Mouse (Mus musculus): ENCODE measurements at regions not wholly inside any gene's neighbourhood (a gene's known extent, or its start where the extent isn't known, plus 50 kb on each side); places are given as distances from the start of the nearest gene placed in this dataset.
A peak's percentile ranks its signal among the peaks of the same experiment; 100 is the strongest.

GRCm38 (mm10) chr9:113453231-113453630, 254.8 kb downstream of the Pdcd6ip start:
- 80% methylated on average over 3 of the region's 3 CpGs for WGBS

GRCm38 (mm10) chr9:113441770-113442411, 266.2 kb downstream of the Pdcd6ip start:
- WGBS, result 8% methylated on average over 21 of the region's 21 CpGs

More at GRCm38 (mm10) chr9:113453231-113453630, 254.8 kb downstream of the Pdcd6ip start:
- Histone ChIP-seq H3K9me3 (ENCODE audit: control insufficient read depth, low read length) (no peaks in the 10 kb centered on the region), H3K4me2 (replicated peaks; ENCODE audit: low read depth, low read length) (no peak overlapping the region), H3K4me3 (ENCODE audit: low read depth, low read length) (no peak overlapping the region), H3K36me3 (ENCODE audit: control insufficient read depth, insufficient read depth, low read length) (no peaks in the 10 kb centered on the region), H3K27me3 (ENCODE audit: control insufficient read depth, insufficient read depth, low read length) (no peaks in the 10 kb centered on the region), H3K27ac (ENCODE audit: low read depth, low read length) (no peak overlapping the region), H3K4me1 (replicated peaks; ENCODE audit: control insufficient read depth, insufficient read depth, low read length) (no peaks in the 10 kb centered on the region), H3K9ac (ENCODE audit: low read depth, low read length) (no peak overlapping the region)
- no peak for DNase-seq (ENCODE audit: low spot score)
- no peak for ATAC-seq (ENCODE audit: low FRiP score)

GRCm38 (mm10) chr9:113438394-113438793, 269.7 kb downstream of the Pdcd6ip start:
- no peak overlapping the region for H3K27ac ChIP-seq (ENCODE audit: low read depth, low read length)
- ATAC-seq (ENCODE audit: low FRiP score), result no peak
- no peaks in the 10 kb centered on the region for H3K36me3 ChIP-seq (ENCODE audit: control insufficient read depth, insufficient read depth, low read length)
- 74% methylated on average over 7 of the region's 7 CpGs for WGBS
- H3K4me2 ChIP-seq (replicated peaks; ENCODE audit: low read depth, low read length), result no peak overlapping the region
- no peaks in the 10 kb centered on the region for H3K27me3 ChIP-seq (ENCODE audit: control insufficient read depth, insufficient read depth, low read length)
- no peaks in the 10 kb centered on the region for H3K4me1 ChIP-seq (replicated peaks; ENCODE audit: control insufficient read depth, insufficient read depth, low read length)
- no peaks in the 10 kb centered on the region for H3K9me3 ChIP-seq (ENCODE audit: control insufficient read depth, low read length)
- H3K9ac ChIP-seq (ENCODE audit: low read depth, low read length), result no peak overlapping the region
- no peak for DNase-seq (ENCODE audit: low spot score)
- H3K4me3 ChIP-seq (ENCODE audit: low read depth, low read length), result no peak overlapping the region

More at GRCm38 (mm10) chr9:113441770-113442411, 266.2 kb downstream of the Pdcd6ip start:
- H3K27me3 ChIP-seq (ENCODE audit: control insufficient read depth, insufficient read depth, low read length), result no peaks in the 10 kb centered on the region
- 0 out of 2 replicates have a peak overlapping the region, but pooled peaks have one; percentile 33 for H3K9ac ChIP-seq (ENCODE audit: low read depth, low read length)
- H3K9me3 ChIP-seq (ENCODE audit: control insufficient read depth, low read length), result no peaks in the 10 kb centered on the region
- ATAC-seq (ENCODE audit: low FRiP score) (peak; percentile 85), DNase-seq (ENCODE audit: low spot score) (peak; percentile 92)
- H3K4me2 ChIP-seq (replicated peaks; ENCODE audit: low read depth, low read length), result peak overlapping the region; percentile 40
- H3K4me1 ChIP-seq (replicated peaks; ENCODE audit: control insufficient read depth, insufficient read depth, low read length), result no peaks in the 10 kb centered on the region
- H3K4me3 ChIP-seq (ENCODE audit: low read depth, low read length), result peak overlapping the region; percentile 27
- H3K27ac ChIP-seq (ENCODE audit: low read depth, low read length), result no peak overlapping the region
- no peaks in the 10 kb centered on the region for H3K36me3 ChIP-seq (ENCODE audit: control insufficient read depth, insufficient read depth, low read length)

DNA sequence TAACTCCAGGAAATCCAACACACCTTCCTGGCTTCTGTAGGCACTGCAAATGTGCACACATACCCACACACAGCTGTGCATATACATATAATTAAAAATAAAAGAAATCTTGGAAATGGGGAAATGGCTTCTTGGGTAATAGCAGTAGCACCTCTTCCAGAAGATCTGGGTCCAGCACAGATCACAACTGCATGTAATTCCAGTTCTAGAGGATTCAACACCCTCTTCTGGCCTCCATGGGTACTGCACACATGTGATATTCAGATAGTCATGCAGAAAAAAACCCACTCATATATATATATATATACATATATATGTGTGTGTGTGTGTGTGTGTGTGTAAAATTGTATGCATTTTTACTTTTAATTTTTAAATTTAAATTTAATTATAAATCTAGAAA, 272.1 kb downstream of the Pdcd6ip start:
- Histone ChIP-seq H3K27ac (ENCODE audit: low read depth, low read length) (no peak overlapping the region), H3K4me2 (replicated peaks; ENCODE audit: low read depth, low read length) (no peak overlapping the region), H3K4me1 (replicated peaks; ENCODE audit: control insufficient read depth, insufficient read depth, low read length) (no peaks in the 10 kb centered on the region), H3K9me3 (ENCODE audit: control insufficient read depth, low read length) (no peaks in the 10 kb centered on the region), H3K9ac (ENCODE audit: low read depth, low read length) (no peak overlapping the region), H3K4me3 (ENCODE audit: low read depth, low read length) (no peak overlapping the region), H3K36me3 (ENCODE audit: control insufficient read depth, insufficient read depth, low read length) (no peaks in the 10 kb centered on the region), H3K27me3 (ENCODE audit: control insufficient read depth, insufficient read depth, low read length) (no peaks in the 10 kb centered on the region)
- ATAC-seq (ENCODE audit: low FRiP score), result no peak
- peak; percentile 29 for DNase-seq (ENCODE audit: low spot score)

- Histone ChIP-seq H3K27ac (ENCODE audit: low read depth, low read length) (no peak overlapping the region), H3K9ac (ENCODE audit: low read depth, low read length) (no peak overlapping the region), H3K9me3 (ENCODE audit: control insufficient read depth, low read length) (no peaks in the 10 kb centered on the region), H3K4me1 (replicated peaks; ENCODE audit: control insufficient read depth, insufficient read depth, low read length) (no peaks in the 10 kb centered on the region), H3K36me3 (ENCODE audit: control insufficient read depth, insufficient read depth, low read length) (no peaks in the 10 kb centered on the region), H3K4me2 (replicated peaks; ENCODE audit: low read depth, low read length) (no peak overlapping the region), H3K27me3 (ENCODE audit: control insufficient read depth, insufficient read depth, low read length) (no peaks in the 10 kb centered on the region), H3K4me3 (ENCODE audit: low read depth, low read length) (no peak overlapping the region)
- 87% methylated on average over 4 of the region's 4 CpGs for WGBS
- ATAC-seq (ENCODE audit: low FRiP score) (no peak), DNase-seq (ENCODE audit: low spot score) (no peak)
These were observed 274.6 kb downstream of the Pdcd6ip start for GRCm38 (mm10) chr9:113433424-113433823.

GRCm38 (mm10) chr9:113432601-113433179, 275.4 kb downstream of the Pdcd6ip start:
- DNase-seq (ENCODE audit: low spot score) (no peak), ATAC-seq (ENCODE audit: low FRiP score) (no peak)
- Histone ChIP-seq H3K9ac (ENCODE audit: low read depth, low read length) (no peak overlapping the region), H3K27ac (ENCODE audit: low read depth, low read length) (no peak overlapping the region), H3K27me3 (ENCODE audit: control insufficient read depth, insufficient read depth, low read length) (no peaks in the 10 kb centered on the region), H3K4me1 (replicated peaks; ENCODE audit: control insufficient read depth, insufficient read depth, low read length) (no peaks in the 10 kb centered on the region), H3K4me3 (ENCODE audit: low read depth, low read length) (no peak overlapping the region), H3K4me2 (replicated peaks; ENCODE audit: low read depth, low read length) (no peak overlapping the region), H3K9me3 (ENCODE audit: control insufficient read depth, low read length) (no peaks in the 10 kb centered on the region), H3K36me3 (ENCODE audit: control insufficient read depth, insufficient read depth, low read length) (no peaks in the 10 kb centered on the region)
- WGBS, result 87% methylated on average over 9 of the region's 9 CpGs

DNA sequence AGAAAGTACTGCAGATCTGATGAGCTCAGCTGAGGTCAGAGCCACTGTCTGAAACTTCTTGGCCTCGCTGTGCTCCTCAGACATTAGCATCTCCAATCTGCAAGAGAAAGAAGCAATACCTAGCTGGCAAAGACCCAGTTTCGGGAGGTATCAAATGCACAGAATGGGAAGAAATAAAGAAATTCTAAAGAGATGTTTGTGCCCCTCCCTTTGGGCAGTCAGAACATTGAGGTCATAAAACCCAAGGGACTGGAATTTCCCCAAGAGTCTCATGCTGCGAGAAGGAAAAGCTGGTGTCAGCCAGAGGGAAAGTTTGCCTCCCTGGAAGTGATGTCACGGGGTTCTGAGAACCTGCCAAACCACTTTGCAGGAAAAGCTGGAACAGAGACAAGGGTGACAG, 277.6 kb downstream of the Pdcd6ip start:
- Histone ChIP-seq H3K4me1 (replicated peaks; ENCODE audit: control insufficient read depth, insufficient read depth, low read length) (no peaks in the 10 kb centered on the region), H3K27me3 (ENCODE audit: control insufficient read depth, insufficient read depth, low read length) (no peaks in the 10 kb centered on the region), H3K27ac (ENCODE audit: low read depth, low read length) (no peak overlapping the region), H3K4me3 (ENCODE audit: low read depth, low read length) (no peak overlapping the region), H3K4me2 (replicated peaks; ENCODE audit: low read depth, low read length) (no peak overlapping the region), H3K9ac (ENCODE audit: low read depth, low read length) (no peak overlapping the region), H3K36me3 (ENCODE audit: control insufficient read depth, insufficient read depth, low read length) (no peaks in the 10 kb centered on the region), H3K9me3 (ENCODE audit: control insufficient read depth, low read length) (no peaks in the 10 kb centered on the region)
- ATAC-seq (ENCODE audit: low FRiP score) (no peak), DNase-seq (ENCODE audit: low spot score) (no peak)
- WGBS, result 82% methylated on average over 4 of the region's 4 CpGs

DNA sequence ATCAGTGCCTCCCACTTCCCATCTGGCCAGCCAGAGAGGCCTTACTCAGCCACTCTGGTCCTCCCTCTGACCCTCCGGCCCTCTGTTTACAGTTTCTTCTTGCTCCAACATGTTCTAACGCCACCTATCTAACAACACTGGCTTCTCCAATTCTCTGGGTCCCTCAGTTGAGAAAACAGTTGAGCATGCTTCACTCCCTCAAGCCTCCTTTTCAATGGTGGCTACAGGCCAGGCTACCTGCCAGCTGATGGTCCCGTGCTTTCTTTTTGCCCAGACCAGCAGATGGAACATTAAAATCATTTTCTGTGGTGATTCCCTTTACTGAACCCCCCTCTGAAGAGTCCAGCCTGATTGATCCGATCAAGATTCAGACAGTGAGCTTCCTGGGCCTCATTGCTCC, 280.8 kb downstream of the Pdcd6ip start:
- Histone ChIP-seq H3K9me3 (ENCODE audit: control insufficient read depth, low read length) (no peaks in the 10 kb centered on the region), H3K27ac (ENCODE audit: low read depth, low read length) (no peak overlapping the region), H3K4me1 (replicated peaks; ENCODE audit: control insufficient read depth, insufficient read depth, low read length) (no peaks in the 10 kb centered on the region), H3K4me3 (ENCODE audit: low read depth, low read length) (no peak overlapping the region), H3K9ac (ENCODE audit: low read depth, low read length) (no peak overlapping the region), H3K4me2 (replicated peaks; ENCODE audit: low read depth, low read length) (no peak overlapping the region), H3K36me3 (ENCODE audit: control insufficient read depth, insufficient read depth, low read length) (no peaks in the 10 kb centered on the region), H3K27me3 (ENCODE audit: control insufficient read depth, insufficient read depth, low read length) (no peaks in the 10 kb centered on the region)
- DNase-seq (ENCODE audit: low spot score) (no peak), ATAC-seq (ENCODE audit: low FRiP score) (no peak)
- whole genome bisulfite sequencing, result 84% methylated on average over 4 of the region's 4 CpGs

- Histone ChIP-seq H3K27ac (ENCODE audit: low read depth, low read length) (no peak overlapping the region), H3K4me2 (replicated peaks; ENCODE audit: low read depth, low read length) (no peak overlapping the region), H3K4me1 (replicated peaks; ENCODE audit: control insufficient read depth, insufficient read depth, low read length) (no peaks in the 10 kb centered on the region), H3K4me3 (ENCODE audit: low read depth, low read length) (no peak overlapping the region), H3K27me3 (ENCODE audit: control insufficient read depth, insufficient read depth, low read length) (no peaks in the 10 kb centered on the region), H3K36me3 (ENCODE audit: control insufficient read depth, insufficient read depth, low read length) (no peaks in the 10 kb centered on the region), H3K9ac (ENCODE audit: low read depth, low read length) (no peak overlapping the region), H3K9me3 (ENCODE audit: control insufficient read depth, low read length) (no peaks in the 10 kb centered on the region)
- DNase-seq (ENCODE audit: low spot score), result no peak
- no peak for ATAC-seq (ENCODE audit: low FRiP score)
- WGBS, result 92% methylated on average over 15 of the region's 15 CpGs
These were observed 281.7 kb downstream of the Pdcd6ip start for GRCm38 (mm10) chr9:113426324-113426723.

All from hindbrain, embryonic 11.5 days (tissue).